Mouse (Mus musculus) limb, embryonic 11.5 days (tissue): ENCODE data around the gene Slc2a13. TPM values are rescaled to one million over a fixed set of nuclear protein-coding genes. Genes with fewer than 3 reads are reported as not detected.

Experiments used
- ATAC-seq: fragments of 200-750 bp; cut with Nextera tagmentation; 2 replicates; pipeline ENCODE4 v1.8.0; 2017; ENCODE audit warnings: low read depth; ENCODE audit not compliant: insufficient number of reproducible peaks, low FRiP score, low TSS enrichment
- DNase-seq: peaks from one replicate; pipeline ENCODE4 v3.0.0-alpha.2; 2015; ENCODE audit warnings: low spot score
- H3K27ac ChIP-seq: fragments of 300-500 bp; sonication (generic); replicated peaks from 2 replicates; pipeline ENCODE4 v1.5.1; 2014; ENCODE audit warnings: low read depth, mild to moderate bottlenecking, low read length
- H3K27me3 ChIP-seq: fragments of 300-500 bp; sonication (generic); 2 replicates; pipeline ENCODE4 v1.6.1; 2014; ENCODE audit warnings: mild to moderate bottlenecking, low read length, mixed read lengths; ENCODE audit not compliant: control insufficient read depth, insufficient read depth
- H3K36me3 ChIP-seq: fragments of 300-500 bp; sonication (generic); 2 replicates; pipeline ENCODE4 v1.6.1; 2014; ENCODE audit warnings: mild to moderate bottlenecking, low read length, moderate library complexity, mixed read lengths; ENCODE audit not compliant: control insufficient read depth, insufficient read depth
- H3K4me1 ChIP-seq: fragments of 300-500 bp; sonication (generic); 2 replicates; pipeline ENCODE4 v1.6.1; 2014; ENCODE audit warnings: low read length, mixed read lengths; ENCODE audit not compliant: control insufficient read depth, insufficient read depth
- H3K4me2 ChIP-seq: fragments of 300-500 bp; sonication (generic); 2 replicates; pipeline ENCODE4 v1.6.1; 2014; ENCODE audit warnings: low read depth, mild to moderate bottlenecking, moderate library complexity; ENCODE audit not compliant: severe bottlenecking
- H3K4me3 ChIP-seq: fragments of 300-500 bp; sonication (generic); 2 replicates; pipeline ENCODE4 v1.5.1; 2014; ENCODE audit warnings: low read depth, low read length
- H3K9ac ChIP-seq: fragments of 300-500 bp; sonication (generic); 2 replicates; pipeline ENCODE4 v1.6.1; 2014; ENCODE audit warnings: mild to moderate bottlenecking, low read length
- H3K9me3 ChIP-seq: fragments of 300-500 bp; sonication (generic); 2 replicates; pipeline ENCODE4 v1.6.1; 2016; ENCODE audit warnings: low read length; ENCODE audit not compliant: control insufficient read depth
- WGBS: fragments of 180-500 bp; shearing (Covaris S2); extraction: QIAGEN DNeasy Blood & Tissue Kit; methylation state at CpG from one replicate; pipeline ENCODE4 v1.1.7; 2014; 5-methylcytosine and 5-hydroxymethylcytosine counted together
- polyA plus RNA-seq: library from polyadenylated mRNA; unstranded; fragments of >200 nt; fragmentation: Nextera tagmentation; extraction: Ambion mirVana; gene quantifications from 2 replicates; pipeline ENCODE4 v1.2.1, GENCODE M21; 2014

Gene Slc2a13
- polyA plus RNA-seq, 1 experiment from 2014 or later, result 0.95 TPM

DNA sequence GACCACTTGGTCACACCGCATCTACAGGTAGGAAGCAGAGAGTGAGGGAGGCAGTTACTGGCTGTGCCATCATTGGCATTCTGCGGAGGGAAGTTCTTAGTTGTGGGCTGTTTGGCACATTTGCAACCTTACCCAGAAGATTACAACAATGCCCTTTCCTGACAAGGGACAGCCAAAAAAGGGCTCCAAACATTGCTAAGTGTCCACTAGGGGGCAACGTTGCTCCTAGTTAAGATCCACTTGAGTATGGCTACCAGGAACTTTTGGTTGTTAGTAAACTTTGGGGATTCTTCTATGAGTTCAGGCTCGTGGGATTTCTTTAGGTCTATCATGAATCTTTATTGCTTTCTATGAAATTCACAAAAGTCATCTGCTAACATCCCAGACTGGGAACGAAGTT lies 95.3 kb downstream of the Slc2a13 start:
- WGBS, result 33% methylated on average over 5 of the region's 5 CpGs
- no peak overlapping the region for H3K4me2 ChIP-seq
- no peaks in the 10 kb centered on the region for H3K4me1 ChIP-seq
- no peak overlapping the region for H3K4me3 ChIP-seq
- DNase-seq, result peak; percentile 68
- no peaks in the 10 kb centered on the region for H3K27me3 ChIP-seq
- no peak overlapping the region for H3K9ac ChIP-seq
- H3K9me3 ChIP-seq, result no peaks in the 10 kb centered on the region
- no peak overlapping the region for H3K27ac ChIP-seq
- no peak for ATAC-seq
- no peaks in the 10 kb centered on the region for H3K36me3 ChIP-seq

DNA sequence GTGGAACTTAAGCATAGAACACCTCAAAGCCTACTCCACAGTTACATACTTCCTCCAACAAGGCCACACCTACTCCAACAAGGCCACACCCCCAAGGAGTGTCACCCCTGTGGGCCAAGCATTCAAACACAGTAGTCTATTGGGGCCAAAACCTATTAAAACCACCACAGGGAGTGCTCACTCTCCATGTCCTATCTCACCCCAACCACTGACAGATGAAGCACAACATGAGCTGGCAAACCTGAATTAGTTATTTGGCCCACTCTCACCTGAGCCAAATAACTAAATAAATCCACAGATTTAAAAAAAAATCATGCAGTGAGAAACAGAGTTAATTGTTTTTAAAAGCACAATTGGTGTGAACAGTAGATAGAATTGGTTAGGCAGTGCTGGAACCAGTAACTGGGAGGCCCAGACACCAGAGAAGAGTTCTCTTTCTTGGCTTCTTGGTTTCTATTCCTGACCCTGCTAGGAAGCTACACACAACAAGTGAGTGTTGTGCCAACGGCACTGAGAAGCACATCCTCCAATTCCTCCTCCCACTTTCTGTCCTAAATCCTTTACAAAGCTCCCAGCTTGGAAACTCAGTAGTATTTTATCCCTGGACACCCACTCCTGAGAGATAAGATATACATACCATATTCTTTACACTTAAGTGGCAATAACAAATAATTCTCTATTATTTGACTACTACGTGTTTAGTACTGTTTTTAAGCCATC lies 99.2 kb downstream of the Slc2a13 start:
- ATAC-seq (no peak), DNase-seq (no peak)
- no peak overlapping the region for H3K27ac ChIP-seq
- no peak overlapping the region for H3K4me2 ChIP-seq
- H3K9me3 ChIP-seq, result no peaks in the 10 kb centered on the region
- 95% methylated on average over 2 of the region's 2 CpGs for WGBS
- H3K9ac ChIP-seq, result no peak overlapping the region
- no peaks in the 10 kb centered on the region for H3K36me3 ChIP-seq
- no peak overlapping the region for H3K4me3 ChIP-seq
- H3K4me1 ChIP-seq, result no peaks in the 10 kb centered on the region
- no peaks in the 10 kb centered on the region for H3K27me3 ChIP-seq

DNA sequence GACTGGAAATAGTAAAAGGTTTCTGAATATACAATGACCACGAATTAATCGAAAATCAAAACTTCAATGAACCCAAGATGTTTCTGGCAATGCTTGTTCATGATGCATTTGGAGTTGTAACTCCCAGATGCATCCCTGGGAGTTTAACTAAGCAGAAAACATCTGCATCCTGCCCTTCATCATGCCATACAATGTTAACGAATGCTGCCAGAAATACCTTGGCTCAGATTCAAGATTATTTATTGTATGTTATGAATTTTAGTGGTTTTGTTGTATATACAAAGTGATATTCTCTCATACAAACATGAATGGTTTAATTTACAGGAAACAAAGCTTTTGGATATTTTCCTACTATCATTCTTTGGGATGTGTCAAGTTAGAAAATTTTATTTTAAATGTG lies 107.7 kb downstream of the Slc2a13 start:
- no peaks in the 10 kb centered on the region for H3K9me3 ChIP-seq
- no peak for ATAC-seq
- no peak overlapping the region for H3K9ac ChIP-seq
- no peak for DNase-seq
- H3K4me3 ChIP-seq, result no peak overlapping the region
- no peak overlapping the region for H3K4me2 ChIP-seq
- WGBS, result 91% methylated on average over 3 of the region's 3 CpGs
- H3K4me1 ChIP-seq, result no peaks in the 10 kb centered on the region
- H3K27ac ChIP-seq, result no peak overlapping the region
- H3K36me3 ChIP-seq, result no peaks in the 10 kb centered on the region
- H3K27me3 ChIP-seq, result no peaks in the 10 kb centered on the region

DNA sequence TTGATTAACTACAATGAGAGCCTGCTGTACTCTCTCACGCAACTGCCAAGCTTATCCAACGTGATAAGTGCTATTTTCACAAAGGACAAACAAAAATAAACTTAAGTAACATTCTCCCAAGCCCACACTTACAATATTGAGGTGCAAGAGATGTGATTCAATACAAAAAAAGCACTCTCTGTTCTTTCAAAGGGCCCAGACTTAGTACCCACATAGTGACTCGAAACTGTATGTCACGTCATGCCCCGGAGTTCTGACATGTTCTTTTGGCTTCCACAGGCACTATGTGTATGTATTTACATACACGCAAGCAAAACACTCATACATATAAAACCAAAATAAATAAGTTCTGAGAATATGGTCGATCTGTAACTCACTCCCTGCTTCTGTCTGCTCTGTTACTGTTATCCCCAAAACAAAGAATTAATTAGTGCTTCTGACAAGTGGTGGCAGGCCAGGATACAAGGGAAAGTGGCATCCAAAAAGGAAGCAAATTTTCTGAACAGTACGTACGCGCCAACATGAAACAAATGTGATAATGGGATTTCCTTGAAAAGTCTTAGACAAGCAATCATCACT lies 109.1 kb downstream of the Slc2a13 start:
- Histone ChIP-seq H3K9me3 (no peaks in the 10 kb centered on the region), H3K27ac (no peak overlapping the region), H3K27me3 (no peaks in the 10 kb centered on the region), H3K4me1 (no peaks in the 10 kb centered on the region), H3K4me2 (no peak overlapping the region), H3K9ac (no peak overlapping the region), H3K4me3 (no peak overlapping the region), H3K36me3 (no peaks in the 10 kb centered on the region)
- WGBS, result 91% methylated on average over 10 of the region's 10 CpGs
- DNase-seq (no peak), ATAC-seq (no peak)

DNA sequence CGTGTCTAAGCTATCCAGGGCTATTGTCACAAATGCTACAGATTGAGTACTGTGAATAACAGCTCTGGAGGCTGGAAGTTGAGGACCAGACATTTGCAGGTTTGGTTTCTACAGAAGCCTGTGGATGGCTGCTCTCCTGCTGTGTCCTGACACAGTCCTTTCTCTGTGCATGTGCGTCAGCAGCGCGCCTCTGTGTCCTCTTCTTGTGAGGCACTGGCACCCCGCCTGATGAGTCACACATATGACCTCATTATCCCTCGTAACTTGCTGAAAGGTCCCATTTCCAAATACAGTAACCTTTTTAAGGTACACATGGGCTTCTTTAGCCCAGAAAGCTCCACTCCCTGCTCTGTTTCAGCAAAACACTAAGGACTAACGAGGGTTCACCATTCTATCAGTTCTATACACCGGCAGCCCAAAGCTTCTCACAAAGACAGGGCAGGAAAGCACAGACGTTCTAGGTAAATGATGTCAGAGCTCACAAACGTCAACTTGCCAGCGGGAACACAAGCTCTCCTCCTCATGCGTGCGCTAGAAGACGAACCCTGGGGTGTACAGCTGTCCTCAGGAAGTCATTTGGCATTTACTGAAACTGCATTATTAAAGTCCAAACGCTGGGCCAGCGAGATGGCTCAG lies 109.9 kb downstream of the Slc2a13 start:
- Histone ChIP-seq H3K4me2 (no peak overlapping the region), H3K27me3 (no peaks in the 10 kb centered on the region), H3K4me3 (no peak overlapping the region), H3K4me1 (no peaks in the 10 kb centered on the region), H3K36me3 (no peaks in the 10 kb centered on the region), H3K9ac (no peak overlapping the region), H3K27ac (no peak overlapping the region), H3K9me3 (no peaks in the 10 kb centered on the region)
- DNase-seq (no peak), ATAC-seq (no peak)
- WGBS, result 77% methylated on average over 16 of the region's 16 CpGs

DNA sequence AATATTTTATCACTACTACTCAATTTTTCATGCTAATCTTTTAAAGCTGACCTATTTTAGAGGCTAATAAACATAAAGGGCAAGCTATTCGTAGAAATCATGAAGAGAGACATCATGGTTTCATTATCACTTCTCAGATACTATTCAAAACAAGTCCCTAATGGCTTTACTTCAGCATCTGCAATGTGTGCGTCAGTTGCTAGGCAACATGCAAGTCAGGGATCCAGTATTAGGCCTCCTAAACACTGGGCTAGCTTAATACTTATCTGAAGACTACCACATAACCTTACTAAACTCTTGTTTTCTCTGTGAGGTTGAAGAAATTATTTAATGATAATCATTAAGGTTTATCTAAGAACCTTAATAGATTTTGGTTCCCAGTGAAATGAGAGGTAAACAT lies 111.1 kb downstream of the Slc2a13 start:
- Histone ChIP-seq H3K4me3 (no peak overlapping the region), H3K9me3 (no peaks in the 10 kb centered on the region), H3K4me1 (no peaks in the 10 kb centered on the region), H3K27me3 (no peaks in the 10 kb centered on the region), H3K4me2 (no peak overlapping the region), H3K9ac (no peak overlapping the region), H3K27ac (no peak overlapping the region), H3K36me3 (no peaks in the 10 kb centered on the region)
- DNase-seq, result no peak
- no peak for ATAC-seq
- 54% methylated on average over 2 of the region's 2 CpGs for whole genome bisulfite sequencing

DNA sequence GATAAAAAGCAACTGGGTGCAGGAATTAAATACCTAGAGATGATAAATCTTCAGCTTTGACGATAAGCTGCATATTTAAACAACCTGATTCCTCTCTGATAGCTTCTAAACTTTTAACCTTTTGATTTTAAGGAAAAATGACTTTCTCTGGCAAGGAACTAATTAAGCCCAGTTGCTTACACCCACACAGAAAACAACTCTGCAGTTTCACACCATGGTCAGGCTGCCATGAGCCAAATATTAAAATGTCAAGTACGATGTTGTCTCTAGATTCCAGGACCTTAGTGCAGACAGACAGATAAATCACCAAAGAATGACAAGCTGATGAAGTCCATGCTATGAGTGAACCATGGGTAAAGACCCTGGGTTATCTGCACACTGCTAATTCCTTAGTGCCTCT lies 115.9 kb downstream of the Slc2a13 start:
- Histone ChIP-seq H3K4me1 (no peaks in the 10 kb centered on the region), H3K27me3 (no peaks in the 10 kb centered on the region), H3K36me3 (no peaks in the 10 kb centered on the region), H3K4me2 (no peak overlapping the region), H3K27ac (no peak overlapping the region), H3K9me3 (no peaks in the 10 kb centered on the region), H3K4me3 (no peak overlapping the region), H3K9ac (no peak overlapping the region)
- DNase-seq, result no peak
- ATAC-seq, result no peak
- 66% methylated on average over 2 of the region's 2 CpGs for WGBS

DNA sequence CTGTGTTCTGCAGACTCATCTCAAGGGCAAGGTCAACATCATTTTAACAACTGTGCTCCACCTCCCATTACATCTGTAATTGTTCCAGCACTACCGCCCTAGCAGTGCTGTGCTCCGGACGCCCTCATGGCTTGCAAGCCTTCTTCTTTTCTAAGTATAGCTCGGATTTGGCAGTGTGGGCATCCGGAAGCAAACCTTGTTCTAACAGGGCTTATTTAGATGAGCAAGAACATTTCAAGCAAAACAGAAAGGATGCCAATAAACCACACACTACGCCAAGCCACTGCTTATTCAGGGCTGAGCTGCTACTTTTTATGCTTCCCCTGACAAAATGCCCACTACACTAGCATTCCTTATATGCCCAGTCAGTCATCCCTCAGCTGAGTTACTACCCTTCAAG lies 127.7 kb downstream of the Slc2a13 start:
- Histone ChIP-seq H3K4me1 (no peaks in the 10 kb centered on the region), H3K4me2 (no peak overlapping the region), H3K9ac (no peak overlapping the region), H3K4me3 (no peak overlapping the region), H3K27ac (no peak overlapping the region), H3K9me3 (no peaks in the 10 kb centered on the region), H3K27me3 (no peaks in the 10 kb centered on the region), H3K36me3 (no peaks in the 10 kb centered on the region)
- 86% methylated on average over 6 of the region's 6 CpGs for WGBS
- ATAC-seq (no peak), DNase-seq (no peak)
